Mouse (Mus musculus): ENCODE measurements around the gene Rpn2. TPM values are rescaled to one million over a fixed set of nuclear protein-coding genes. Genes with fewer than 3 reads are reported as not detected.

The Rpn2 gene
- total RNA-seq, 1 experiment: 422 TPM

- TF ChIP-seq CHD2 (IDR thresholded peaks at IDR 0.05; ENCODE audit: low read depth, low read length) (no peak), HCFC1 (IDR thresholded peaks at IDR 0.05; ENCODE audit: borderline replicate concordance, insufficient read depth, low read length) (peak; percentile 43; the same call in 1 of the 2 replicates), ZC3H11A (IDR thresholded peaks at IDR 0.05; ENCODE audit: borderline replicate concordance, low read depth, low read length) (no peak), ZNF384 (IDR thresholded peaks at IDR 0.05; ENCODE audit: low read depth, low read length) (no peak)
- Histone ChIP-seq H3K27ac (ENCODE audit: insufficient read depth, low read depth, low read length, poor library complexity, severe bottlenecking) (peak within 1 kb of the TSS; percentile 70), H3K4me3 (ENCODE audit: insufficient read depth in 1 of 2, low read depth in 1 of 2, low read length in 2 of 2, poor library complexity in 1 of 2, severe bottlenecking in 1 of 2) (peak within 1 kb of the TSS; percentile 89 to 94), H3K4me1 (ENCODE audit: control insufficient read depth in 2 of 2, insufficient read depth in 2 of 2, low read length in 2 of 2, poor library complexity in 1 of 2) (peaks cover 2 to 9% of the 10 kb centered on the region in 2 experiments; a peak in 3 of 4 replicates), H3K36me3 (ENCODE audit: control insufficient read depth, insufficient read depth, low read length, poor library complexity, severe bottlenecking) (peaks cover 10% of the 10 kb centered on the region), H3K9me3 (ENCODE audit: control insufficient read depth, insufficient read depth, low read depth, low read length) (no peaks in the 10 kb centered on the region), H3K9ac (ENCODE audit: insufficient read depth, low read depth, low read length, poor library complexity, severe bottlenecking) (peak within 1 kb of the TSS; percentile 94)
- in situ Hi-C loops (cut with MboI; ENCODE audit: low sequenced_read_pairs in 2 of 2, unreplicated experiment in 2 of 2): no loop called here
- DNase-seq (ENCODE audit: low read depth, low spot score): no peak
These were observed 591 bp downstream of the Rpn2 start, which contains the start of gene Mroh8 for GRCm38 (mm10) chr2:157279416-157279800. Mroh8 (minus strand) TSS chr2:157279549.

GRCm38 (mm10) chr2:157283321-157283720 lies 4.5 kb downstream of the Rpn2 start:
- no peaks in the 10 kb centered on the region for H3K9me3 ChIP-seq (ENCODE audit: control insufficient read depth, insufficient read depth, low read depth, low read length)
- no peak for TF ChIP-seq CHD2 (IDR thresholded peaks at IDR 0.05; ENCODE audit: low read depth, low read length)
- TF ChIP-seq HCFC1 (IDR thresholded peaks at IDR 0.05; ENCODE audit: borderline replicate concordance, insufficient read depth, low read length): no peak
- H3K4me3 ChIP-seq (ENCODE audit: insufficient read depth in 1 of 2, low read depth in 1 of 2, low read length in 2 of 2, poor library complexity in 1 of 2, severe bottlenecking in 1 of 2): no peak overlapping the region
- peaks cover 17% of the 10 kb centered on the region for H3K36me3 ChIP-seq (ENCODE audit: control insufficient read depth, insufficient read depth, low read length, poor library complexity, severe bottlenecking)
- H3K4me1 ChIP-seq (ENCODE audit: control insufficient read depth in 2 of 2, insufficient read depth in 2 of 2, low read length in 2 of 2, poor library complexity in 1 of 2): peaks cover 3 to 12% of the 10 kb centered on the region in 2 experiments; a peak in 3 of 4 replicates
- in situ Hi-C loops (cut with MboI; ENCODE audit: low sequenced_read_pairs in 2 of 2, unreplicated experiment in 2 of 2): no loop called here
- DNase-seq (ENCODE audit: low read depth, low spot score): no peak
- H3K27ac ChIP-seq (ENCODE audit: insufficient read depth, low read depth, low read length, poor library complexity, severe bottlenecking): no peak overlapping the region; the same call in 1 of the 2 replicates
- H3K9ac ChIP-seq (ENCODE audit: insufficient read depth, low read depth, low read length, poor library complexity, severe bottlenecking): 0 out of 2 replicates have a peak overlapping the region, but pooled peaks have one; percentile 16

GRCm38 (mm10) chr2:157287542-157287941 lies 8.7 kb downstream of the Rpn2 start:
- peaks cover 42% of the 10 kb centered on the region for H3K36me3 ChIP-seq (ENCODE audit: control insufficient read depth, insufficient read depth, low read length, poor library complexity, severe bottlenecking)
- in situ Hi-C loops (cut with MboI; ENCODE audit: low sequenced_read_pairs in 2 of 2, unreplicated experiment in 2 of 2): loop anchor here in 1 of 2 experiments (5.0 kb wide), 1 partner anchor 285 kb away; the partner anchor contains the start of gene Blcap

GRCm38 (mm10) chr2:157288996-157289395 lies 10.2 kb downstream of the Rpn2 start:
- H3K4me3 ChIP-seq (ENCODE audit: insufficient read depth in 1 of 2, low read depth in 1 of 2, low read length in 2 of 2, poor library complexity in 1 of 2, severe bottlenecking in 1 of 2): no peak overlapping the region
- peaks cover 41% of the 10 kb centered on the region for H3K36me3 ChIP-seq (ENCODE audit: control insufficient read depth, insufficient read depth, low read length, poor library complexity, severe bottlenecking)
- H3K9me3 ChIP-seq (ENCODE audit: control insufficient read depth, insufficient read depth, low read depth, low read length): no peaks in the 10 kb centered on the region
- TF ChIP-seq ZNF384 (IDR thresholded peaks at IDR 0.05; ENCODE audit: low read depth, low read length) (no peak), MAFK (IDR thresholded peaks at IDR 0.05; ENCODE audit: insufficient read depth, low read depth, low read length) (no peak), CHD2 (IDR thresholded peaks at IDR 0.05; ENCODE audit: low read depth, low read length) (no peak), HCFC1 (IDR thresholded peaks at IDR 0.05; ENCODE audit: borderline replicate concordance, insufficient read depth, low read length) (no peak), ZC3H11A (IDR thresholded peaks at IDR 0.05; ENCODE audit: borderline replicate concordance, low read depth, low read length) (no peak)
- in situ Hi-C loops (cut with MboI; ENCODE audit: low sequenced_read_pairs in 2 of 2, unreplicated experiment in 2 of 2): loop anchor here in 1 of 2 experiments (5.0 kb wide), 1 partner anchor 283 kb away; the partner anchor contains the start of gene Blcap
- no peak overlapping the region for H3K27ac ChIP-seq (ENCODE audit: insufficient read depth, low read depth, low read length, poor library complexity, severe bottlenecking)
- no peak overlapping the region for H3K9ac ChIP-seq (ENCODE audit: insufficient read depth, low read depth, low read length, poor library complexity, severe bottlenecking)
- DNase-seq (ENCODE audit: low read depth, low spot score): no peak
- peaks cover 2 to 15% of the 10 kb centered on the region in 2 experiments; a peak in 2 of 4 replicates for H3K4me1 ChIP-seq (ENCODE audit: control insufficient read depth in 2 of 2, insufficient read depth in 2 of 2, low read length in 2 of 2, poor library complexity in 1 of 2)

More at GRCm38 (mm10) chr2:157287542-157287941, 8.7 kb downstream of the Rpn2 start:
- Histone ChIP-seq H3K9me3 (ENCODE audit: control insufficient read depth, insufficient read depth, low read depth, low read length) (no peaks in the 10 kb centered on the region), H3K4me3 (ENCODE audit: insufficient read depth in 1 of 2, low read depth in 1 of 2, low read length in 2 of 2, poor library complexity in 1 of 2, severe bottlenecking in 1 of 2) (no peak overlapping the region), H3K9ac (ENCODE audit: insufficient read depth, low read depth, low read length, poor library complexity, severe bottlenecking) (no peak overlapping the region), H3K27ac (ENCODE audit: insufficient read depth, low read depth, low read length, poor library complexity, severe bottlenecking) (no peak overlapping the region), H3K4me1 (ENCODE audit: control insufficient read depth in 2 of 2, insufficient read depth in 2 of 2, low read length in 2 of 2, poor library complexity in 1 of 2) (peaks cover 2 to 20% of the 10 kb centered on the region in 2 experiments; a peak in 2 of 4 replicates)
- peak; percentile 56 for DNase-seq (ENCODE audit: low read depth, low spot score)
- TF ChIP-seq ZNF384 (IDR thresholded peaks at IDR 0.05; ENCODE audit: low read depth, low read length) (no peak), ZC3H11A (IDR thresholded peaks at IDR 0.05; ENCODE audit: borderline replicate concordance, low read depth, low read length) (no peak), HCFC1 (IDR thresholded peaks at IDR 0.05; ENCODE audit: borderline replicate concordance, insufficient read depth, low read length) (no peak)

- Histone ChIP-seq H3K9me3 (ENCODE audit: control insufficient read depth, insufficient read depth, low read depth, low read length) (no peaks in the 10 kb centered on the region), H3K9ac (ENCODE audit: insufficient read depth, low read depth, low read length, poor library complexity, severe bottlenecking) (no peak overlapping the region), H3K4me3 (ENCODE audit: insufficient read depth in 1 of 2, low read depth in 1 of 2, low read length in 2 of 2, poor library complexity in 1 of 2, severe bottlenecking in 1 of 2) (no peak overlapping the region), H3K4me1 (ENCODE audit: control insufficient read depth in 2 of 2, insufficient read depth in 2 of 2, low read length in 2 of 2, poor library complexity in 1 of 2) (peaks cover 2 to 11% of the 10 kb centered on the region in 2 experiments; a peak in 2 of 4 replicates), H3K36me3 (ENCODE audit: control insufficient read depth, insufficient read depth, low read length, poor library complexity, severe bottlenecking) (peaks cover 49% of the 10 kb centered on the region), H3K27ac (ENCODE audit: insufficient read depth, low read depth, low read length, poor library complexity, severe bottlenecking) (no peak overlapping the region)
- in situ Hi-C loops (cut with MboI; ENCODE audit: low sequenced_read_pairs in 2 of 2, unreplicated experiment in 2 of 2): no loop called here
- TF ChIP-seq ZNF384 (IDR thresholded peaks at IDR 0.05; ENCODE audit: low read depth, low read length) (no peak), CHD2 (IDR thresholded peaks at IDR 0.05; ENCODE audit: low read depth, low read length) (no peak), HCFC1 (IDR thresholded peaks at IDR 0.05; ENCODE audit: borderline replicate concordance, insufficient read depth, low read length) (no peak), MAFK (IDR thresholded peaks at IDR 0.05; ENCODE audit: insufficient read depth, low read depth, low read length) (no peak), ZC3H11A (IDR thresholded peaks at IDR 0.05; ENCODE audit: borderline replicate concordance, low read depth, low read length) (no peak)
- DNase-seq (ENCODE audit: low read depth, low spot score): peak; percentile 52
These were observed 13.3 kb downstream of the Rpn2 start for GRCm38 (mm10) chr2:157292093-157292492.
